Mouse (Mus musculus) hindbrain, embryonic 16.5 days (tissue): ENCODE data around the gene Olfr1251. TPM values are rescaled to one million over a fixed set of nuclear protein-coding genes. Genes with fewer than 3 reads are reported as not detected.
"Not testable (repeated sequence)": the region's sequence is repeated elsewhere in the genome, so short reads cannot be mapped to it uniquely, and the experiment has no call there.

Experiments used
- ATAC-seq: fragments of 200-750 bp; cut with Nextera tagmentation; 2 replicates; pipeline ENCODE4 v1.8.0; 2017; ENCODE audit warnings: moderate TSS enrichment, moderate library complexity
- H3K27ac ChIP-seq: fragments of 300-500 bp; sonication (generic); 2 replicates; pipeline ENCODE4 v1.5.1; 2014; ENCODE audit warnings: low read depth, mild to moderate bottlenecking, control low read depth, low read length, moderate library complexity
- H3K27me3 ChIP-seq: fragments of 300-500 bp; sonication (generic); replicated peaks from 2 replicates; pipeline ENCODE4 v1.6.1; 2014; ENCODE audit warnings: low read length; ENCODE audit not compliant: control insufficient read depth, insufficient read depth
- H3K36me3 ChIP-seq: fragments of 300-500 bp; sonication (generic); 2 replicates; pipeline ENCODE4 v1.6.1; 2014; ENCODE audit warnings: mild to moderate bottlenecking, low read length, moderate library complexity, mixed read lengths; ENCODE audit not compliant: control insufficient read depth, insufficient read depth
- H3K4me1 ChIP-seq: fragments of 300-500 bp; sonication (generic); 2 replicates; pipeline ENCODE4 v1.6.1; 2014; ENCODE audit warnings: low read depth, low read length; ENCODE audit not compliant: control insufficient read depth, insufficient read depth
- H3K4me2 ChIP-seq: fragments of 300-500 bp; sonication (generic); 2 replicates; pipeline ENCODE4 v1.6.1; 2014; ENCODE audit warnings: mild to moderate bottlenecking, low read length, control low read depth, moderate library complexity
- H3K4me3 ChIP-seq: fragments of 300-500 bp; sonication (generic); 2 replicates; pipeline ENCODE4 v1.5.1; 2014; ENCODE audit warnings: mild to moderate bottlenecking, low read length, control low read depth, moderate library complexity
- H3K9ac ChIP-seq: fragments of 300-500 bp; sonication (generic); 2 replicates; pipeline ENCODE4 v1.6.1; 2014; ENCODE audit warnings: low read depth, mild to moderate bottlenecking, control low read depth, low read length, moderate library complexity
- H3K9me3 ChIP-seq: fragments of 300-500 bp; sonication (generic); 2 replicates; pipeline ENCODE4 v1.6.1; 2014; ENCODE audit warnings: mild to moderate bottlenecking, low read length, moderate library complexity; ENCODE audit not compliant: control insufficient read depth
- WGBS: fragments of 180-500 bp; shearing (Covaris S2); extraction: QIAGEN DNeasy Blood & Tissue Kit; methylation state at CpG from one replicate; pipeline ENCODE4 v1.1.7; 2014; 5-methylcytosine and 5-hydroxymethylcytosine counted together
- polyA plus RNA-seq: library from polyadenylated mRNA; unstranded; fragments of >200 nt; fragmentation: Nextera tagmentation; extraction: Ambion mirVana; gene quantifications from 2 replicates; pipeline ENCODE4 v1.2.1, GENCODE M21; 2015

Olfr1251 gene
- polyA plus RNA-seq: not detected in 2 replicates

DNA sequence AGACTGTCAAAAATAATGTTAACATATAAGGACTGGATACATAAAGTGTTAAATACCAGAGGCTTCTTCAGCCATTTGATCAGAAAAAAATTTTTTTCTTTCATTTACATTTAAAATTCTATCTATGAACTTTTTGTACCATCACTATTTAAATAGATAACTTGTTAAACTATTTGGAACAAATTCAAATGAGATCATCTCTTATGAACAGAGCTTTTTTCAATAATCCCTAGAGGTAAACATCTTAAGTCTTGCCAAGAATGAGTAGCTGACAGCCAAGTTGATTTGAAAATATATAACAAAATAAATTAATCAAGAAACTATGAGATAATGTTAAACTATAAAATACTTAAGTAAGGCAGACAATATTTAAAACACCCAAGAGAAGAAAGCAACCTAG lies at the start of gene Olfr1251:
TSS of gene Olfr1251 (minus strand) at position 101 of the 400 bp plus-strand sequence.
- no peak within 1 kb of the TSS for H3K4me2 ChIP-seq
- no peak for ATAC-seq
- H3K27me3 ChIP-seq: no peaks in the 10 kb centered on the region
- H3K27ac ChIP-seq: no peak within 1 kb of the TSS
- no peak within 1 kb of the TSS for H3K9ac ChIP-seq
- no peaks in the 10 kb centered on the region for H3K4me1 ChIP-seq
- H3K4me3 ChIP-seq: no peak within 1 kb of the TSS
- no peaks in the 10 kb centered on the region for H3K9me3 ChIP-seq
- no peaks in the 10 kb centered on the region for H3K36me3 ChIP-seq

DNA sequence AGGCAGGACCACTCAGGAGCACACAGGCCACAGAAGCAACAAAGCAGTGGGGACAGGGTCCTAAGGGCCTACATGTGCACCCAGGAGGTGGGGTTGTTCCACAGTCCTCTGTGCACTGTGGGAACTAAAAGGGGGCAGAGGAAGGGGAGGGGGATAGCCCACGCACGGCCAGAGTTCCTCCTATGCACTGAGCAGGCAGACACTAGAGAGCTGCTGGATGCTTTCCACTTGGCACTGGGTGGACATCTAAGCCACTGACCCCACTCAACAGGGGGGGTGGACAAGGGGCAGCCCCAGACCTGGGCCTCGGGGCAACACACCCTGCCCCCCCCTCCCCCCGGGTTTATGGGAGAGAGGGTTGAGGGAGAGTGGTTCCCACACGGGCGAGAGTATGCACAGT lies 20.2 kb upstream of the Olfr1251 start:
- no peaks in the 10 kb centered on the region for H3K36me3 ChIP-seq
- no peak overlapping the region for H3K4me2 ChIP-seq
- H3K9ac ChIP-seq: no peak overlapping the region
- H3K4me1 ChIP-seq: no peaks in the 10 kb centered on the region
- WGBS: 77% methylated on average over 6 of the region's 6 CpGs
- H3K27me3 ChIP-seq: no peaks in the 10 kb centered on the region
- no peak overlapping the region for H3K4me3 ChIP-seq
- H3K27ac ChIP-seq: no peak overlapping the region
- no peaks in the 10 kb centered on the region for H3K9me3 ChIP-seq
- ATAC-seq: no peak

DNA sequence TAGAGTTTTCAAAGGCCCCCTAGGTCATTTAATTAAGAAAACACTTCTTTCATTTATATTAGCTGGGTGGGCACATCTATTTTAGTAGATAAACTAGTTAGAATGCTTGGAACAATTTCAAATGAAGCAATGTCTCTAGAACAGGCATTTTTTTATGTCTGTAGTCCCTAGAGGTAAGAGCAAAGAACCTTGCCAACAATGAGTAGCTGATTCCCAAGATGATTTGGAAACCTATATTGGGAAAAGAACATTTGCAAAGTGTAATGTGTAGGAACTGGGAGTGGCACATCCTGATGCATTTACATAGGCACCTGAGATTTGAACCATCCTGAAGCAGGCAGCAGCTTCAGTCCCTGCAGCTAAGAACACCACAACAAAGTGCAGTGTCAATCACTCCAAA lies 10.4 kb downstream of the Olfr1251 start, which contains the start of gene Olfr1250:
TSS of gene Olfr1250 (minus strand) at position 101 of the 400 bp plus-strand sequence.
- Histone ChIP-seq H3K9me3 (no peaks in the 10 kb centered on the region), H3K27me3 (no peaks in the 10 kb centered on the region), H3K27ac (no peak within 1 kb of the TSS), H3K4me3 (no peak within 1 kb of the TSS), H3K4me2 (no peak within 1 kb of the TSS), H3K9ac (no peak within 1 kb of the TSS), H3K36me3 (no peaks in the 10 kb centered on the region), H3K4me1 (no peaks in the 10 kb centered on the region)
- no peak for ATAC-seq

DNA sequence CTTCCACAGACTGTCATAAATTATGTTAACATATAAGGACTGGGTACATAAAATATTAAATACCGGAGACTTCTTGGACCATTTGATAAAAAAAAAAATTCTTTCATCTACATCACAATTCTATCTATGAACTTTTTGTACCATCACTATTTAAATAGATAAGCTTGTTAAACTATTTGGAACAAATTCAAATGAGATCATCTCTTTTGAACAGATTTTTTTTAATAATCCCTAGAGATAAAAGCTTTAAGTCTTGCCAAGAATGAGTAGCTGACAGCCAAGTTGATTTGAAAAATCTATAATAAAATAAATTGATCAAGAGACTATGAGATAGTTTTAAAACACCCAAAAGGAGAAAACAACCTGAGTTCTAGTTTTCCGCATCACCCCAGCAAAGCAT lies 36.9 kb downstream of the Olfr1251 start, which contains the start of gene Olfr1249:
TSS of gene Olfr1249 (minus strand) at position 101 of the 400 bp plus-strand sequence.
- H3K4me1 ChIP-seq: no peaks in the 10 kb centered on the region
- H3K36me3 ChIP-seq: no peaks in the 10 kb centered on the region
- no peak for ATAC-seq
- H3K9ac ChIP-seq: no peak within 1 kb of the TSS
- 92% methylated on average over 2 of the region's 2 CpGs for WGBS
- no peak within 1 kb of the TSS for H3K27ac ChIP-seq
- no peak within 1 kb of the TSS for H3K4me2 ChIP-seq
- no peaks in the 10 kb centered on the region for H3K27me3 ChIP-seq
- no peak within 1 kb of the TSS for H3K4me3 ChIP-seq
- no peaks in the 10 kb centered on the region for H3K9me3 ChIP-seq

DNA sequence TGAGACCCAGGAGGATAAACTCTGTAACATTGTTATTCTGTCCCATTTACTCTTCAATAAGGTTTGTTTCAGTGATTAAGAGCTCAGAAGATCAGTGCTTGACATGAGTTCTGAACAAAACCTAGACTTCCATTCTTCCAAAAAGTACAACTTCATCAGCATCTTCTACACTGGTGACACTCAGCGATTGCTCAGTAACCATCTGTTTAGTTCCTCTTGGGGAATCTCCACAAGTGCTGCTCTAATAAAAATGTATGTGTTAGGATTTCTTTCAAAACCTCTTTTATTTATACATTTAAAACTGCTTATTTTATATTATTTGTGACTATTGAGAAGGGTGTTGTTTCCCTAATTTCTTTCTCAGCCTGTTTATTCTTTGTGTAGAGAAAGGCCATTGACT lies 53.6 kb downstream of the Olfr1251 start, which contains the start of gene Olfr1248:
TSS of gene Olfr1248 (minus strand) at position 101 of the 400 bp plus-strand sequence.
- not testable (repeated sequence) for H3K4me2 ChIP-seq, H3K27ac ChIP-seq, ATAC-seq

More for the DNA sequence above, 53.6 kb downstream of the Olfr1251 start, which contains the start of gene Olfr1248:
- H3K9me3 ChIP-seq, H3K27me3 ChIP-seq, H3K4me3 ChIP-seq, H3K4me1 ChIP-seq, H3K36me3 ChIP-seq, H3K9ac ChIP-seq: not testable (repeated sequence)
- WGBS: 90% methylated on average over 1 of the region's 1 CpGs

Other genes starting within 250 kb of the Olfr1251 start
- not detected in 2 replicates for gene Olfr1240, start 228.9 kb downstream of the Olfr1251 start, polyA plus RNA-seq
- gene Olfr1241, start 184.8 kb downstream of the Olfr1251 start, polyA plus RNA-seq: not detected in 2 replicates
- not detected in 2 replicates for gene Olfr1242, start 173.6 kb downstream of the Olfr1251 start, polyA plus RNA-seq
- not detected in 2 replicates for gene Olfr1243, start 140.4 kb downstream of the Olfr1251 start, polyA plus RNA-seq
- gene Olfr1245, start 93.5 kb downstream of the Olfr1251 start, polyA plus RNA-seq: not detected in 2 replicates
- gene Olfr1246, start 78.8 kb downstream of the Olfr1251 start, polyA plus RNA-seq: not detected in 2 replicates
- gene Olfr1247, start 57.8 kb downstream of the Olfr1251 start, polyA plus RNA-seq: not detected in 2 replicates
- gene Olfr1248, start 53.7 kb downstream of the Olfr1251 start, polyA plus RNA-seq: not detected in 2 replicates
- gene Olfr1249, start 37.0 kb downstream of the Olfr1251 start, polyA plus RNA-seq: not detected in 2 replicates
- gene Olfr1250, start 10.5 kb downstream of the Olfr1251 start, polyA plus RNA-seq: not detected in 2 replicates
- gene Olfr1252, start 53.1 kb upstream of the Olfr1251 start, polyA plus RNA-seq: not detected in 2 replicates
- gene Olfr1253, start 85.2 kb upstream of the Olfr1251 start, polyA plus RNA-seq: not detected in 2 replicates
- gene Olfr1254, start 121.7 kb upstream of the Olfr1251 start, polyA plus RNA-seq: not detected in 2 replicates
- not detected in 2 replicates for gene Olfr1255, start 140.1 kb upstream of the Olfr1251 start, polyA plus RNA-seq
- not detected in 2 replicates for gene Olfr1256, start 169.6 kb upstream of the Olfr1251 start, polyA plus RNA-seq
- 0.13 and 0.29 TPM in 2 replicates for gene Olfr48, start 176.3 kb upstream of the Olfr1251 start, polyA plus RNA-seq
- not detected in 2 replicates for gene Olfr1257, start 206.5 kb upstream of the Olfr1251 start, polyA plus RNA-seq